Mouse (Mus musculus): Measurements from ENCODE around the gene Paics.
"Not testable (repeated sequence)": the region's sequence is repeated elsewhere in the genome, so short reads cannot be mapped to it uniquely, and the experiment has no call there.

The Paics gene

DNA sequence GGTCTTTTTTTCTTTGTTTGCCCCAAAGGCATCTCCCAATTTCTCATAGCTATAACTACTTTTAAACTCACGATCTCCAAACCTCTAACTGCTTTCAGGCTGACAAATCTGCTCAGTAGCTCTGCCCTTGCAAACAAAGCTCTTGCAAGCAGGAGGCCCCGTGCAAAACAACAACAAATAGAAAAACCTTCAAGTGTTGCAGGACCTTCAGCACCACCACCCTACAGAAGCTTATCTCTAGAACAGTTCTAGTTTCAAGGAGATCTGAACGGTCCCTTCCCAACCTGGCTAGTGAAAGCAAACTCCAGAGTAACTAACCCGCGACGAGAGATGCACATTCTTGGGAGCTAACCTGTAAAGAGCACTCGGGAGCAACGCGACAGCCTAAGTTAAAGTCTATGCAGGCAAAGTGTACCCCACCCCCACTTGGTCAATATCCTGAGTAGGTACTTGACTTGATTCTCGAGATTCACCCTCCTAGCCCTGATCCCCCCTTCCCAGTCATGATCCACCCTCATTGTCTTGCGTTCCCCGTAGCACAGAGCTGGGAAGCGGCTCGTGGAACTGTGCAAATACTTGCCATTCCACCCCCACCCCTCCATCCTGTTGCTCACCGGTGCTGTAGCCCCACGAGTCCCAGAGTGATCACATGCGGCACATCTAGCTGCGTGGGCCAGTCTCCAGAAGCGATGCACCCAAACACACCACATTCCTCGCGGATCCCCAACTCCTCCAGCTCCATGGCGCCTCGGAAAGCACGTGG lies 583 bp upstream of the Paics start:
- DNase-seq (ENCODE audit: low spot score in 2 of 2) = peak in 1 of 2 experiments; percentile 20

DNA sequence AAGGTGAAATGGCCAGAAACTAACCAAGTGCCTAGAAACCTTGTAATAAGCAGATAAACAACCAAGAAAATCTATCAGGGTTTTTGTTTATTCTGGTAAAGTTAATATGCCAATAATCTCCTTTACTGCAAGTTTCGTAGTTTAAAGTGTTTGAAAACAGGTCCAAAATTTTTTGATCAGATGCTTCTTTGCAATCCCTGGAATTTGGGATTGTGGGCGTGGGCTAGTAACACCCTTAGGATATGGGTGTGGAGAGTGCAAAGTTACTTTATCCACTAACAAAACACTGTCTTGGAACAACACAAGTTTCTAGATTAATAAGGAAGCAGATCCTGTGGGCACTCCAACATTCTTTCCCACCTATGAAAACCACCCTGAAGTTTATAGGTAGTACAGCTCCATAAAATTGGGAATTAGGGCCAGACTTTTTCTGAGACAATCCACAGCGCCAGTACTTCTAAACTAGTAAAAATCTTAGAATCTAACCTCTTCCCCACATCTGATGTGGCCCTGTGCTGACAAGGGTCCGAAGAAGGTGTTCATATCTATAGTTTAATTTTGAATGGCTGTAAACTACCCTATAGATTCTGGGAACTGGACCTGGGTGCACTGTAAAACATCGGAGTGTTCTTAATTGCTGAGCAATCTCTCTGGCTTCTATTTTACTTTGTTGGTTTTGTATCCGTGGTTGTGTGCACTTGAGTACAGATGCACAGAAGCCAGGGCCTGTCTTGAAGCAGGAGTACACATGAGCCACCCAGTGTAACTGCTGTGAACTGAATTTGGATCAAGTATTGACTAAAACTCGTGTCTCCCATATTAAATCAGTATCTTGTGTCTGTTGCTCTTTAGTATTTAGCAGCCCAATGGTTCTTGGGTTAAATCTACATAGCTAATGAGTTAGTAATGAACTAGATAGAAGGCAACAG lies 1.3 kb downstream of the Paics start:
- DNase-seq (ENCODE audit: low spot score in 2 of 2) = no peak

DNA sequence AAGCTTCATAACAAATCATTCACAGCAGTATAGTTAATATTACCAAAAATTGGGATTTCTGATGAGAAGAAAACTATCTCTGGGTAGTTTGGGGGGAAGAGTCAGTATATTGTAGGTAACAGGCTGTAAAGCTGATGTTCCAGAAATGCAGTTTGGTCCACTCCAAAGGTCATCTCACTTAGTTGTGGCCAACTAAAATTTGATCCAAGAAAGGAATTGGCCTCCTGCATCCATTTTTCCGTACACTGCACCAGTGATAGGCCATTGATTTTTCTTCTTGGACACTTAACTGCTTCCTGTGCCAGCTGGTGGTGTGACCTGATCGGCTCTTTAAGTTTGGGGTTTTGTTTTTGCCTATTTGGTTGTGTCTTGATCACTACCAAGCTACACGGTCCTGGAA lies 2.7 kb downstream of the Paics start:
- no peak for DNase-seq (ENCODE audit: low spot score in 2 of 2)

DNA sequence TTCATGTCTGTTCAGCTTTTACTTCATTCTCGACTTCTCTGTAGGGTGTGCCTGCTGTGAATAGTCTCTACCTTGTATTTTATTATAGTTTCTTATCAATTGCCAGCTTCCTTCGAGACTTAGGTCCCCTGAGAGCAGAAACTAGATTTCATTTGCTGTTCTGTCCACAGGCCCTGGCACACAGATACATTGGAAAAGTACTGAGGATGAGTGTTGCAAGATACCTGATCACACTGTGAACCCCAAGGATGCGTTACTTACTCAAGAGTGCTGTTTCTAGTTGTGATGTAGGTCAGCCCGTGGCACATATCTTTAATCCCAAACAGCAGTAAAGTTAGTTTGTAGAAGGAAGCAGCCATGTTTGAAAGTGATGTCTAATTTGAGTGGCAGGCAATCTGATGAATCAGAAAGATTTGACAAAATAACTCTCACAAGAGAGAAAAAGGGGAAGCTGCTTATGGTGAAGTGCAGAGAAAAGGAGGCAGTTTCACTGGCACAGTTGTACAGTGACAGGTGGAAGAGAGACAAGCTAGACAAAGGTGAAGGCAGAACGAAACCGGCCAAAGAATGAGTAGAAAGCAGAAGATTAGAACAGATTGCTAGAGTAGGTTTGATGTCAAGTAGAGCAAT lies 3.3 kb downstream of the Paics start:
- DNase-seq (ENCODE audit: low spot score in 2 of 2) = no peak

DNA sequence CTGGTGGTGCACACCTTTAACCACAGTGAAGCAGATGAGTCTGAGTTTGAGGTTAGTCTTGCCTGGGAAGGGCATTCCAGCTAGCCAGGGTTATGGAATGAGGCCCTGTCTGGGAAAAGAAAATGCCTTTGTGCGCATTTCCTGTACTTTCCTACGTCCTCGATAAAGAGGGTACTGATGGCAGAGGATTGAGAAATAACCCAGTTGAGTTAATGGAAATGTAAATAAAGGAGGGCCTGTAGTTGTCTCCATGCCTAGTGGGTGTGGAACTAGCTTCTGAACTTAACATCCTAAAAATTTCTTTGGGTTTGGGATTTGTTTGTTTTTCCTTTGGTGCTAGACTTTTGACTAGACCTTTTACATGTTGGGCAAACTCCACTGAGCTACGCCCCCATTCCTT lies 4.4 kb downstream of the Paics start:
- no peak for DNase-seq (ENCODE audit: low spot score in 2 of 2)

DNA sequence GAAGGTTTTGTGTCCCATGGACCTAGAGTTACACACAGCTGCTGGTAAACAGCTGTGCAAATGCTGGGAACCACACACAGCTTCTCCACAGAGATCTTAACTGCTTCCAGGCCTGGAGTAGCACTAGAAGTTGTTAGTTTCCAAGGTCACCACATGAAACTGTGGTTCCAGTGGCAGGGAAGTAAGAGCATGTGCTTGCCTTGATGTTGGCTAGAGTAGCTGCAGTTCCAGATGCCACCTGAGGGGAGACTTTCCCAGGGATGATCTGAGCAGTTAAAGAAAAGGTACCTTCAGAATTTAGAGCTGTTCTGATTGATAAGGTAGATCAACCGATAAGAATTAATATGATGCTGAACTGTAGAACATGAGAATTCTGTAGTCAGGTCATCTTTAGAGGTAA lies 6.8 kb downstream of the Paics start:
- DNase-seq (ENCODE audit: low spot score in 2 of 2) = no peak

DNA sequence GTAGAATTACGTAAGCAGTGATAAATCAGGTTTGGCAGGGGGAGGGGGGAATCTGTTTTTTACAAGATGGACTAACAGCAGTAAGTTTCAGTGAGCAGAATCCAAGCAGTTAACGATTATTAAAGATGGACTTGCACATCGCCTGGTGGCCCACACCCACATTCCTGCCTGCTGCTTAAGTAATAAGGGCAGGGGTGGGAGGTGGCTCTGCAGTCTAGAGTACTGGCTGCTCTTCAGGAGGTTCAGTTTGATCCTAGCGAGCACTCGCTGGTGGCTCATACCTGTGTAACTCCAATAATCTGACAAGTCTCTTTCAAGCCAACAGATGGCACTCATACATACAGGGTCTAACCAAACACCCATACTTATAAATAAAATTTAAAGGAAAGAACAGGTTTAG lies 8.5 kb downstream of the Paics start:
- DNase-seq (ENCODE audit: low spot score in 2 of 2) = no peak

DNA sequence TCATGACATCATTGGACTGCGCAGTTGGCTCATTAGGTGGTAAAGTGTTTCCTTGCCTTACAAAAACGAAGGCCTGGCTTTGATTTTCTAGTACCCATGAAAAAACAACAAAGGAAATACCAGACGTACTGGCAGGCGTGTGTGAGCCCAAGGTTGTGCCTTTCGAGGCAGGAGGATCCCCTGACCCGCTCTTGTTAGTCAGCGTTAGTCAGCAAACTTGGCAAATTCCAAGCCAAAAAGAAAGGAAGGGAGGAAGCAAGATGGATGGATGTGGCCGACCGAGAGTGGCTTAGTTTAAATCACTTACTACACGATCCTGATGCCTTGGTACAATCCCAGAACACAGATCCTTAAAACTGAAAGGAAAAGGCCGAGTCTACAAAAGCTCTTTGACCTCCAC lies 11.4 kb downstream of the Paics start:
- DNase-seq (ENCODE audit: low spot score in 2 of 2) = no peak

DNA sequence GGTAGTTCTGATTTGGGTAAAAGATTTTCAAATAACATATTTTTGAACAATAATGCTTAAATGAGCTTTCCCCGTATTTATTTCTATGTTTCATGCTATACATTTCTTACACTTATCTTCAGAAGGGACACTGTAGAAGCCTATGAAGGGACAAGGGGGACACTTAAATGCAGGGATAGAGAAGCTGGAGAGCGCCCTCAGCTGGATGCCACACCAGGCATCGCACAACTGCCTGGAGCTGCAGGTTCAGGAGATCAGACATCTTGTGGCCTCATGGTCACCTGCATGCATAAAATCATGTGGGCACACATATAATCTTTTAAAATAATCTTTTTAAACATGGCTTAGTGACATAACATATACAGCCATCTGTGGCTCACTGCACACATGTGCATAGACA lies 13.5 kb downstream of the Paics start:
- no peak for DNase-seq (ENCODE audit: low spot score in 2 of 2)

DNA sequence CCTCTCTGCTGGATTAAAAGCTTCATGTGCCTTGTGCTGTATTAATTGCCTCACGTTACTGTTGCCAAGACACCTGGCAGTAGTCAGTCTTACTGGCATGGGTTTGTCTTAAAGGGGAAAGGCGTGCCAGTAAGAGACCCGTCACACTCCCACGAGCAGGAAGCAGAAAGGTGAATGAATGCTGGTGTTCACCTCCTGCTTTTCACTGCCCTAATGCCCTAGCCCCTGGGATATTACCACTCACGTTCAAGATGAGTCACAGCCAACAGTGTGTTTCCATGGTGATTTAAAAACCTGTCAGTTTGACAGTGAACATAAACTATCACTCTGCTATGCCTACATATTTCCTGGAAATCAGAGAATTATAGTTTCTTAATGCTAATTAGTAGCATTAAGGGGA lies 18.1 kb downstream of the Paics start:
- no peak for DNase-seq (ENCODE audit: low spot score in 2 of 2)

DNA sequence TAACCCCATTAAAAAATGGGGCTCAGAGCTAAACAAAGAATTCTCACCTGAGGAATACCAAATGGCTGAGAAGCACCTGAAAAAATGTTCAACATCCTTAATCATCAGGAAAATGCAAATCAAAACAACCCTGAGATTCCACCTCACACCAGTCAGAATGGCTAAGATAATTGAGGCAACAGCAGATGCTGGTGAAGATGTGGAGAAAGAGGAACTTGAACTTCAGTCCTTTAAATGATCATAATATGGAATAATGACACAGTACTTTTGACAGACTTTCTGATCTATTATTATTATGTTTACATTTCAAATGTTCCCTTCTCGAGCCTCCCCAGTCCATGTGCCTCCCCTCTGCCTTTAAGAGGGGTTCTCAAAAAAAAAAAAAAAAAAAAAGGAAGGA lies 20.0 kb downstream of the Paics start:
- DNase-seq (ENCODE audit: low spot score in 2 of 2) = not testable (repeated sequence)

DNA sequence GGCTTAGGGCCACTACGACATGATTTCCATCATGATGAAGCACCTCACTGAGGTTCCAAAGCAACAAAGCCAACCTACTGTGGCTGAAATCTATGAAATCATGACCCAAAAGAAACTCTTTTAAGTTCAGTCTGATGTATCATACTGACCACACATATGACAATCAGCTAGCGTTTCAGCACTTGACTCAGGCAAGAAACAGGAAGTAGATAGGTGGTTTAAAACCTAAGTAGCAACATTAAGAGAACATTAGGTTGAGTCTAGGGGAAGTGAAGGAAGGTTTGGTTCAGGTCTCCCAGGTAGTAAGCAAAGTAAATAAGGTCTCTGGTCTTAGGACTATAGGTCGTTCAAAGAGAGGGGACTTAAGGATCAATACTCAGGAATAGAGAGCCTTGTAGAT lies 22.4 kb downstream of the Paics start:
- DNase-seq (ENCODE audit: low spot score in 2 of 2) = no peak

DNA sequence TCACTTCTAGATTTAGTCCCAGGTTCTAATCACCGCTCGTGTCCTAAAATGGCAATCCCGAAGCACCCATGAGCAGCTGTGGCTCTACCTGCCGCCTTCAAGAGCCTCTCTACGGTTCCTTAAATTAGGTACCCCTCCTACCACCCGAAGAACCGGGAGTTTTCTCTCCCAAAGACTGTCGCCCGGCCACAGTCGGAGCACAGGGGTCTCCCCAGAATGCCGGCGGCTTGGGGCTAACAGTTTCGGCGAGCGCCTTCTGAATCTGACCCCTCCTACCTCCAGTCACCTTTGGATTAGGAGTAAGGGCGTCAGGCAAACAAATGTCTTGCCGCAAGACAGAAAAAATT lies 23.1 kb downstream of the Paics start:
- DNase-seq (ENCODE audit: low spot score in 2 of 2) = no peak

DNA sequence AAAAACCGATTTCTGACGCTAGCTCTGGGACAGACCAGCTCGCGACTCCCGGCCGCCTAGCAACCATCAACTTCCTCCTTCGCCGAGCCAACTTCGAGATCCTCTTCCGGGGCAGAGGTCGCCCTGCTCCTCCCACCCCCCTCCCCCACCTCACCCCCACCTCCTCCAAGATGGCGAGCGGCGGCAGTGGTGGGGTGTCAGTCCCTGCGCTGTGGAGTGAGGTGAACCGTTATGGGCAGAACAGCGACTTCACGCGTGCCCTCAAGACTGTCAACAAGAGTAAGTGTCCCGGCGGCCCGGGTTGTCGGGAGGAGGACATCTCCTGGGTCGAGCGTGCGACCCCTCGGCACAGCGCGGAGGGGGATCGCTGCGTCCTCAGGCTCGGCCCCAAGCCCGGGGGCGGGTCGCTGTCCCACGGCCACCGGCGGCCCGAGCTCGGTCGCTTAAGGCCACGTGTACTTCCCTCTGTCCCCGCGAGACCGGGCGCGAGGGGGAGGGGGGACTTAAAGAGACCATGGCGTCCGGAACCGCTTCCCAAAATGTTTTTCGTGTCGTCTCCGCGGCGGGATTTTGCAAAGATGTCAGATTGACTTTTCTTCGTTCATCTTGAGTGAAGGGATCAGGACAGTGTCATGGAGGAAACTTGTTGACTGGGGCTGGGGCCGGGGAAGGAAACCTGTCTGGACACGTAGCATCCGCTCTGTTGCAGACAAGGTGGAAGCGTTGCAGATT lies 23.6 kb downstream of the Paics start, which contains the start of gene Srp72:
Gene Srp72, plus strand, starts transcription at position 130 of the 732 bp plus-strand sequence.
- peak; percentile 77 to 89 for DNase-seq (ENCODE audit: low spot score in 2 of 2)

DNA sequence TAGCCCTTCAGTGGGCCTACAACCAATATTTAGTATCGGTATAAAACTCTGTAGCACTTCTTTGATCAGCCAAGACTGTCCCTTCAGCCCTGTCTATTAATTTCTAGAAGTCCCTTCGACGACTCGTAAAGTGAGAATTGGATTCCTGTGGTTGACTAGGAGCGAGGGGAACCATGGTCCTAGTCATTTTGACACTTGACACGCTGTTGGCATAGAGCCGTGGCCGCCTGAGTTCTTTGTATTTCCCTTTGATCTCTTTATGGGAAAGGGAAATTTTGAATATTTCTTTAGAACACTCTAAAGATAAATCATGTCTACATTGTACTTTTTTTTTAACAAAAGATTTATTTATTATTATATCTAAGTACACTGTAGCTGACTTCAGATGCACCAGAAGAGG lies 24.6 kb downstream of the Paics start:
- DNase-seq (ENCODE audit: low spot score in 2 of 2) = no peak

DNA sequence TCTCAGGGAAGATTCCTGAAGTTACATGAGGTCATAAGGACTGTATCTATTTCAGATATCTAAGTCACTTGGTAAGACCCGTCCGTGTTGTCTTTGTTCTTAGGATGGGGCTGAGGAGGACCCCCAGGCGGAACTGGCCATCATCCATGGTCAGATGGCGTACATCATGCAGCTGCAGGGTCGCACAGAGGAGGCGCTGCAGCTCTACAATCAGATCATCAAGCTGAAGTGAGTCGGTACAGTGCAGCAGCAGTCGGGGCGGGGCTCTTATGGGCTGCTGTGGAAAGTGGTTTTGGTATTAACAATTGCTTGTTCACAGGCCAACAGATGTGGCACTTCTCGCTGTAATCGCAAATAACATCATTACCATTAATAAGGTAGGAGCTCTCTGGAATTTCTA lies 32.9 kb downstream of the Paics start:
- no peak for DNase-seq (ENCODE audit: low spot score in 2 of 2)

DNA sequence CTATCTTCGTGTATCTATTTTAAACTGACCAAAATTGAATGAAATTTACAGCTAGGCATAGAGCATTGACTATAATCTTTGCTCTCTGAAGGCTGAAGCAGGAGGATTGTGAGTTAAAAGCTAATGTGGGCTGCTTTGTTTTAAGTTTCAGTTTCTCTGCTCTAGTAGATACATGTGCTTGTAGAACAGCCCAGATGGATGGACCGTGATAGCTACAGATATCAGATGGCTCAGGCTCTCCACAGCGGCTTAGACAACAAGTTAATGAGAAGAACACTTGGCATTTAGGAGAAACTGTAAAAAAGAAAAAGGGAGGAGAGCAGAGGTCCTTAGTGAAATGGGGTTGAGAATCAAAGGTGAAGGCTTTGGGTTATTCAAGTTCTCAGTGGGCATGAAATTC lies 39.7 kb downstream of the Paics start:
- no peak for DNase-seq (ENCODE audit: low spot score in 2 of 2)

DNA sequence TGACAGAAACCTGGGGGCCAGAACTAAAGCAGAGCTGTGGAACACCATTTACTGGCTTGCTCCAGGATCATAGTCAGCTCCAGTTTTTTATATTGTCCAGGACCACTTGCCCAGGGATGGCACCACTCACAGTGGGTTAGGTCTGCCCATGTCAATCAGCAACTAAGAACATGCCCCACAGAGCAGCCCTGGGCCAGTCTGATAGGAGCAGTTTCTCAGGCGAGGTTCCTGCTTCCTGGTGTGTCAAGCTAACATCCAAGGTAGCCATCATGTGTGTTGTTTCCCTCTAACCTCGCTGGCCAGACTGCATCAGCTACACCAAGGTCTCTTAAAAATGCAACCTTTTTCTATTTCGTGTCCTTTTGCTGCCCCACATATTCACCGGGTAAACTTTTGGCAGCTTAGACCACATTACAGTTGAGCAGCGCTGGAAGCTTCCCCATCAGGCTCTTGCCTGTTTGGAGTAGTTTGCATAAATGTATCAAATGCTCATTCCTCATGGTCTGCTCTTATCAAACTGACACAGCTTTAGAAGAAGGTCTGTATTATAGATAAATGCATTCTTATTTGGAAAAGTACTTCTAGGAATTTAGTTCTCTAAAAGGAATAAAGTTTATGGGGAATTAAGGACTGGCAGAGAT lies 42.2 kb downstream of the Paics start:
- no peak for DNase-seq (ENCODE audit: low spot score in 2 of 2)

DNA sequence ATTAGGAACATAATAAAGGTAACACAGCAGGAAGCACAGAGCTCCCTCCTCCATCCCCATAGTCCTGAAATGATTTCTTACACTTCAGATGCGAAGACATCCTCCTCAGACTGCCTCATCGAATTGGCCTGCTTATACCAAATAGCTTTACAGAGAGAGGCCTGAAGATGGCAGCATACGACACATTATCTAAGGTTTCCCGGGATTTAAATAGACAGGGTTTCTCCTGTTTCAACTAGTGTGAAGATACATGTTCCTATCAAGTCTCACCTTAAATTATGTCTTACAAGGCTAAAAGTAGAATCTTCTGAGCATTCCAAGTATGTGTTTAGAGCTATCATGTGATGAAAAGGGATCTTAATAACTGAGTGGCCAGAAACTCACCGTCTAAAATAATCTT lies 47.3 kb downstream of the Paics start:
- DNase-seq (ENCODE audit: low spot score in 2 of 2) = no peak

DNA sequence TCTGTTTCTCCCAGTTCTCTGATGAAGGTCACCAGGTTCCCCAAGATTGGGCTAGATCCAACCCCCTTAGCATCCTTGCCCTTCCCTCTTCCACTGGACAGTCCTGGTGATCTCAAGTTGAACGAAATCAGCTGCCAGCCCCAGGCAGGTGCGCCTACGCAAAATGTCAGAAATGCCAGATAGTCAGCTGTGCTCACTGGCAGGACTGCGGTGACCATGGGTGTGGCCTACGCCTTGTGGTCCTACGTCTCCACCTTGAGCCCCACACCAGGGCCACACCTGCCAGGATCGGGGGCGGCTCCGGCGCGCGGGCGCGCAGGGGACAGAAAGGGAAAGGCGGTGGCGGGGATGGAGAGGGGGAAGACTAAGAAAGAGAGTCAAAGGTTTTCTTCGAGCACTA lies 50.1 kb downstream of the Paics start:
- DNase-seq (ENCODE audit: low spot score in 2 of 2) = no peak

DNA sequence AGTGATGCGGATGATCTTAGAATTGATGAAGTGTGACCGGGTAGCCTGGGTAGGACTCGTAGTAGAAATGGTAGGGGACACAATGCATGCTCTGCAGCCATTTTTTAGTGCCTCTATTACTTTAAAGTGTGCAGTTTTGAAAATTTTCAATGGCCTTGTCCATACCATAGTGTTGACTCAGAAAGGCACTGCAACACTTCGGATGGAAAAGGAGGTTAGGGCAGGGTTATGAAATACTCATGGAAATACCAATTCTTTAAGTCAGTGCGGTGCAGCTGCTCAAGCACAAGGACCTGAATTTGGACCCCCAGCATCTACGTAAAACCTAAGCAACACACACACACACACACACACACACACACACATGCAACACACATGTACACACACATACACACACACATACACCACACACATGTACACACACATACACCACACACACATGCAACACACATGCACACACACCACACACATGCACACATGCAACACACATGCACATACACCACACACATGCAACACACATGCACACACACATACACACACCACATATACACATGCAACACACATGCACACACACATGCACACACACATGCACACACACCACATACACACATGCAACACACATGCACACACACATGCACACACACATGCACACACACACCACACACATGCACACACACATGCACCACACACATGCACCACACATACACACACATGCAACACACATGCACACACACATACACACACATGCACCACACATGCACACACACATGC lies 53.1 kb downstream of the Paics start, which contains the start of gene Arl9:
Gene Arl9, plus strand, starts transcription at position 5 of the 771 bp plus-strand sequence.
- no peak for DNase-seq (ENCODE audit: low spot score in 2 of 2)

All from urinary bladder, postnatal 4 days (tissue).